Mouse (Mus musculus): Measurements from ENCODE around the gene Helz.

Helz gene

GRCm38 (mm10) chr11:107730940-107731339 is 183.2 kb downstream of the Helz start:
- DNase-seq: no peak

GRCm38 (mm10) chr11:107731498-107731897 is 183.8 kb downstream of the Helz start:
- DNase-seq: no peak

GRCm38 (mm10) chr11:107734133-107734532 is 186.4 kb downstream of the Helz start:
- no peak for DNase-seq

- no peak for DNase-seq
These were observed 190.2 kb downstream of the Helz start for GRCm38 (mm10) chr11:107737886-107738285.

GRCm38 (mm10) chr11:107738418-107739099 is 190.8 kb downstream of the Helz start:
- no peak for DNase-seq

- no peak for DNase-seq
These were observed 195.4 kb downstream of the Helz start for GRCm38 (mm10) chr11:107743100-107743499.

All from embryo, embryonic 11 days (tissue).